Mouse (Mus musculus) frontal cortex, adult (tissue): ENCODE data around the gene Fbxo7.
A peak's percentile ranks its signal among the peaks of the same experiment; 100 is the strongest.
"Not testable (repeated sequence)": the region's sequence is repeated elsewhere in the genome, so short reads cannot be mapped to it uniquely, and the experiment has no call there.

Source experiments
- ATAC-seq: cut with Nextera tagmentation; 2 replicates; pipeline ENCODE4 v1.9.2; 2017; ENCODE audit warnings: mild to moderate bottlenecking, moderate library complexity, mixed read lengths; ENCODE audit not compliant: low TSS enrichment

Fbxo7 gene

DNA sequence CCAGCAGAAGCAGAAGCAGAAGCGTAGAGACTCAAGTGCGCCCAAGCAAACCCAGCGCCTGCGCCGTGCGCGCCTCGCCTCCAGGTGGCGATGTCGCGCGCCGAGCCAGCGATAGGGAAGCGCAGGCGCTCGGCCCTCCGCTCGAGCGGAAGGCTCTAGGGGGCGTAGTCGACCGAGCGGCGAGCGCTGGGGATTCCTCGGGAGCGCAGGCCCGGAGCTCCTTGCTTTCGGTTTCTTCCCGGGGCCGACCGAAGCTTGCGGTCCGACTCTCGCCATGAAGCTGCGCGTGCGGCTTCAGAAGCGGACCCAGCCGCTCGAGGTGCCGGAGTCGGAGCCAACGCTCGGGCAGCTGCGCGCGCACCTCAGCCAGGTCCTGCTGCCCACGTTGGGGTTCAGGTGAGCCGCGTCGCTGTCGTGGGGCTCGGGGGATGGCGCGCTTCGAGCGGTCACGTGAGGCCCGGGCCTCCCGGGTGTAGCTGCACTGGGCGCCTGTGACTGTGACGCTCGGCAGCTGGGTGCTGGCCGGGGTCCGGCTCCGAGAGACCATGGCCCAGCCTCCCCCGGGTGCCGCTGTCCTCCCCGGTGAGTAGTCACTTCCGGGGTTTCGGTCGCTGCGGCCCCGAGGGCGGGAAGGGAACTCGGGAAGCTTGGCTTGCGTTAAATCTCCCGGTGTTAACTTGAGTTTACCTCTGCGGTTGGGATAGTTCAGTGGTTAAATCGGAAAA lies at the start of gene Fbxo7:
Gene Fbxo7 (plus strand): TSS at position 224 of the 725 bp plus-strand sequence.
- ATAC-seq, result peak; percentile 95

GRCm38 (mm10) chr10:85972915-85973314 lies 48.9 kb upstream of the Fbxo7 start:
- ATAC-seq, result peak; percentile 44; the same call in 1 of the 2 replicates

- no peak for ATAC-seq
These were observed 32.2 kb upstream of the Fbxo7 start for GRCm38 (mm10) chr10:85989412-85990115.

GRCm38 (mm10) chr10:85992412-85992811 lies 29.4 kb upstream of the Fbxo7 start:
- ATAC-seq, result no peak

DNA sequence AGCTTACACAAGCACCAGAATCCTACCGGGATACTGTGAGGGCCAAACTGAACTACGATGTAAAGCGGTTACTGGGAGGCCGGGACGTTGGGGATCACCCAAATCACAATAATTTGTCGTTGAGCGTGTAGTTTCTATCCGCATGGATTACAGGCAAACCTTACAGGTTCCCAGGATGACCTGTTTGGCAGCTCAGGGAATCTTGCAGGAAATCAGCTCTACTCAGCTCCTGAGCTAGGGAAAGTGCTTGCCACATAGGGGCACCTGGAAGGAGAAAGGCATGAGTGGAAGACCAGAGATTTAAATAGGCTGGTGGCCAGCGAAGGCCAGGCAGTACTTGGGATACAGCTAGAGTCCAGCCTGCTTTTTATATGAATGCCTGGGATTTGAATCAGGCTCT lies 27.9 kb upstream of the Fbxo7 start:
- ATAC-seq, result no peak

DNA sequence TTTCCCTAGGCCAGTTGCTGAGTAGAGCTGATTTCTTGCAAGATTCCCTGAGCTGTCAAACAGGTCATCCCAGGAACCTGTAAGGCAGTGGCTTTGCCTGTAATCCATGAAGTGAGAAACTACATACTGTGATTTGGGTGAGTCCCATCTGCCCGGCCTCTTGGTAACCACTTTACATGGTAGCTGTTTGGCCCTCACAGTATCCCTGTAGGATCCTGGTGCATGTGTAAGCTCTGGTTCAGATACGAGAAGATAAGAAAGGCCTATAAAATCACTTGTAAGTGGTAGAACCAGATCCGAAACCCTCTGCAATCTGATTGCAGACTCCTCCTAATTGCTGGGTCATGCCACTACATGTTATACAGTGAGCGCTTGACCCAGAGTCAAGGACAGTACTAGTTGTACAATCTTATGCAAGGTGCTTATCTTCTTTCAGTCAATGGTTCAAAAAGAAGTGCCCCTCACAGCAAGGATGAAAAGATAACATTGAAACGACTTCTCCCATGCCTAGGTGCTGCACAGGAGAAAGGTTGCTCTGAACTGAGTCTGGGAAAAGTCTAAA lies 27.1 kb upstream of the Fbxo7 start:
- ATAC-seq, result no peak

GRCm38 (mm10) chr10:86000447-86000846 lies 21.3 kb upstream of the Fbxo7 start:
- ATAC-seq, result no peak

DNA sequence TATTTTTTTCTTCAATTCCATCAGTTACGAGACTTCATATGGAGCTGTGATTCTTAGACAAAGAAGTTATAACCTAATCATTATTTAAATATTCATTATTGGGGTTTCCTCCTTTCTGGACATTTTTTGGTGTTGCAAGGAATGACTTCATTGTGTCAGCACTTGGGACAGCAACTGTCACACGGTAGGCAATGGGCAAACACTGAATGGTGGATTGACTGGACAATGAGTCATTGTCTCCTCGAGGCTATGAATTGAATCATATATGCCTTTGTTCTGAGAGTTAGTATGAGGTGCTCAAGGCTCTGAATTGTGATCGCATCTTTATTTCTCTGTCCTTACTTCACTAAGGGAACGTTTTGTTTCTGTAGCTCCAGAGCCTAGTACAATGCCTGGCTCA lies 15.3 kb upstream of the Fbxo7 start:
- peak; percentile 20; the same call in 1 of the 2 replicates for ATAC-seq

DNA sequence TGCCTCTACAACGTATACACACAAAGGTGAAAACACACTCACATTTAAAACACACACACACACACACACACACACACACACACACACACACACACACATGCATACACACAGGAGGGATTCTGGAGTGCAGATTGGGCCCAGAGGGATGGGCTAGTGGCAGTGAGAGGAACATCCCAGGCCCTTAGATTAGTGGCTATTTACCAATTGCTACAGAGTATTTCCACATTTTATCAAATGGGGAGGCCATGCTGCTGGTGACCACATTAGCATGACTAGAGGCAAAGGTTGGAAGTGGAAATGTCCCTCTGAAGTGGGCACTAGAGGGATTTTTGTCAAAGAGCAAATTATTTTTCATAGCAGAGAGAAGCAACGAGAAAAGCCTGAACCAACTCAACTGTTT lies 12.1 kb upstream of the Fbxo7 start:
- ATAC-seq, result no peak

- no peak for ATAC-seq
These were observed 11.1 kb upstream of the Fbxo7 start for GRCm38 (mm10) chr10:86010636-86011035.

GRCm38 (mm10) chr10:86011172-86011571 lies 10.6 kb upstream of the Fbxo7 start:
- ATAC-seq, result no peak

GRCm38 (mm10) chr10:86011781-86012180 lies 10.0 kb upstream of the Fbxo7 start, which contains the start of gene Bpifc:
TSS of gene Bpifc (minus strand) at chr10:86011895.
- ATAC-seq, result no peak

- ATAC-seq, result no peak
These were observed 4.0 kb upstream of the Fbxo7 start for GRCm38 (mm10) chr10:86017781-86018180.

DNA sequence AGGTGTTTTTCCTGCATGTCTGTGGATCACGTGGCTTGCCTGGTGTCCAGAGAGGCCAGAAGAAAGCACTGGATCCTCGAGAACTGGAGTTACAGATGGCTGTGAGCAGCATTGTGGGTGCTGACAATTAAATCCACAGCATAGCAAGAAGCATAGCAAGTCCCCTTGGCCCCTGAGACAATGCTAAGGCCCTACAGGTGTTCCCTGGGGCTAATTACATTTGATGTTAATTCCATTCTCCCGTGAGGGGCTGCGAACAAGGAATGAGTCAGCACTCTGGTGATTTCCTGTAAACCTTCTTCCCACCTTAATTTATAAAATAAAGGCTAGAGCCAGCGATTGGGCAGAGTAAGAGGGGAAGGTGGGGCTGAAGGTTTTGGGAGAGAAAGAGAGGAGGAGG lies 3.0 kb upstream of the Fbxo7 start:
- ATAC-seq, result no peak

DNA sequence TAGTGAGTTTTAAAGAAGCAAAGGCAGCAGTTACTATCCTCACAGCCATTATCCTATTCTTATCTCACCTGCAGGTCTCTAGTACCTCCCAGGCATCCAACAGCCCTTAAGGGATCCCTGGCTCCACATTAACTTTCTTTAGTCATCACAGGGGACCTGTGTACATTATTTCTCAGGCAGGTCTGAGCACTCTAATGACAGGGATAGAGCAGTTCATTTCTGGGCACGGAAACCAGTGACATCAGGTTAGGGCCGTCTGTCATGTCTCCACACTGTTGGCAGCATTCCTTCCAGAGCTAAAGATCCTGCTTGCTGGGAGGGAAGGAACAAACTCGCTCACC lies 394 bp upstream of the Fbxo7 start:
- no peak; the same call in 1 of the 2 replicates for ATAC-seq

DNA sequence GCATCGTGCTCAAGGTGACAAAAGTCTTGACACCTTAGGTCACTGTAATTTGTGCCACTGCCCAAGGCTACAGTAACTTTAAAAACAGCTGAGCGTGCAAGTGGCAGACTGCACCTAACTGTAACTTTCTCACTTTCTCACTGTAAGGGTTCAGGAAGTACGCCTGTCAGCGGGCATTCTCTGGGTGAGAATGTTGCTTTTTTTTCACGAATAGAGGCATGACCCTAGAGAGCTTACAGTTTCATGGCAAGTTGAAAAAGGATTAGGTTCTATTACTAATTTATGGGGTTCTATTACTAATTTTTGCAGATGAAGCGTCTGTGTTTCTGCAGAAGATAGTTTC lies 673 bp downstream of the Fbxo7 start:
- ATAC-seq, result no peak

GRCm38 (mm10) chr10:86023149-86023548 lies 1.4 kb downstream of the Fbxo7 start:
- ATAC-seq, result no peak

GRCm38 (mm10) chr10:86025906-86026305 lies 4.1 kb downstream of the Fbxo7 start:
- ATAC-seq, result no peak

DNA sequence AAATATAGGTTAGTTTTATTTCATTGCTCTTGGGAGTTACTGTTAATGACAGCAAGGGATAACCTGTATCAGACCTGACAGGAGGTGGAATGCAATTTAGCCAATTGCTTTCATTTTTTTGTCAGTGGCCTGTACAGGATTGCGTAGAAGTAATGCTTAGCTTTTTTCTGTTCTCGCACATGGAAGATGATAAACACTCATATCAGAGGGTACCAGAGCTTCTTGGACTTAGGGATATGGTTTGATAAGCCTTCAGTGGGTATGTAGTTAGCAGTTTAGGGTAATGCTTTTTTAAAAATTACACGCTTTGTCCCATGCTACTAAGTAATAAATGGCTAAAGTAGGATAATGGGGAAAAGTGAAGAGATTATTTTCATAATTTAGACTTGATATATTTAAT lies 4.6 kb downstream of the Fbxo7 start:
- no peak for ATAC-seq

- not testable (repeated sequence) for ATAC-seq
These were observed 5.0 kb downstream of the Fbxo7 start for GRCm38 (mm10) chr10:86026807-86027206.

- ATAC-seq, result no peak
These were observed 9.0 kb downstream of the Fbxo7 start for GRCm38 (mm10) chr10:86030743-86031142.

DNA sequence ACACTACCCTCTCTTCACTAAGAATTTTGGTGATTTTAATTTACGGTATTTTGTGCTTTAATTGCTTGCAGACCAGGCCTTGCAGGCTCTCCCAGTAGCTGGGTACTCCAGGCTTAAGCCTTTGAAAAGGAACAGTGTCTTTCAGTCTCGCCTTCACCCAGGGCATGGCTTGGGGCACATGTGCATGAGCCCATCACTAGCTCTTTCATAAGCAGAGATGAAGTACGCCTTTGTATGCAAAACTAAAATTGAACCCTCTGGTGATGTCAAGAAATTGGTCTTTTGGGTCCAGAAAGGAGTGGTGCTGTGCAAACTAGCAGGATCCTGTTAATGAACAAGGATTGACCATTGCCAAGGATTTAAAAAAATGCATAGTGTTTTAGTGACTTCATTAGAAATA lies 10.7 kb downstream of the Fbxo7 start:
- peak; percentile 72 for ATAC-seq
